Mouse (Mus musculus) layer of hippocampus, postnatal 36 days (tissue): Measurements from ENCODE around the gene Tmem18. TPM values are rescaled to one million over a fixed set of nuclear protein-coding genes. Genes with fewer than 3 reads are reported as not detected.

ENCODE experiments used
- microRNA-seq, 2 experiments: library from miRNA; unstranded; fragments of <30 nt; microRNA quantifications; one replicate each; pipeline ENCODE4 v1.2.0; 2021
- total RNA-seq, 2 experiments: library from RNA; stranded (reverse); gene quantifications; 2 replicates each; pipeline ENCODE4 v1.2.3; 2021

The Tmem18 gene
- total RNA-seq, 2 experiments from 2014 or later, result 37.4 to 39.3 TPM

Small RNA genes within 50 kb of the gene (microRNA-seq; reads per million reads assigned to microRNA genes)
- 0 reads per million in 2 experiments for gene Gm25243

Other genes with a start within 250 kb of the Tmem18 start
- 1 to 10 TPM; 3.4 to 5.9 TPM for gene Sntg2, start 211.1 kb upstream of the Tmem18 start, total RNA-seq